Mouse (Mus musculus) liver, embryonic 12.5 days (tissue): ENCODE data around the gene Cog6. TPM values are rescaled to one million over a fixed set of nuclear protein-coding genes. Genes with fewer than 3 reads are reported as not detected.

ENCODE experiments used
- ATAC-seq: fragments of 200-750 bp; cut with Nextera tagmentation; 2 replicates; pipeline ENCODE4 v1.8.0; 2017; ENCODE audit warnings: moderate number of reproducible peaks, mild to moderate bottlenecking, moderate library complexity
- H3K27ac ChIP-seq: fragments of 300-500 bp; sonication (generic); 2 replicates; pipeline ENCODE4 v1.5.1; 2016; ENCODE audit warnings: mild to moderate bottlenecking
- H3K27me3 ChIP-seq: fragments of 300-500 bp; sonication (generic); replicated peaks from 2 replicates; pipeline ENCODE4 v1.6.1; 2016; ENCODE audit warnings: mild to moderate bottlenecking, moderate library complexity
- H3K36me3 ChIP-seq: fragments of 300-500 bp; sonication (generic); 2 replicates; pipeline ENCODE4 v1.6.1; 2016; ENCODE audit warnings: mild to moderate bottlenecking, moderate library complexity
- H3K4me1 ChIP-seq: fragments of 300-500 bp; sonication (generic); 2 replicates; pipeline ENCODE4 v1.6.1; 2016
- H3K4me2 ChIP-seq: fragments of 300-500 bp; sonication (generic); 2 replicates; pipeline ENCODE4 v1.6.1; 2016; ENCODE audit warnings: mild to moderate bottlenecking, moderate library complexity
- H3K4me3 ChIP-seq: fragments of 300-500 bp; sonication (generic); 2 replicates; pipeline ENCODE4 v1.5.1; 2016; ENCODE audit warnings: mild to moderate bottlenecking, moderate library complexity
- H3K9ac ChIP-seq: fragments of 300-500 bp; sonication (generic); 2 replicates; pipeline ENCODE4 v1.6.1; 2016; ENCODE audit warnings: mild to moderate bottlenecking, moderate library complexity
- H3K9me3 ChIP-seq: fragments of 300-500 bp; sonication (generic); replicated peaks from 2 replicates; pipeline ENCODE4 v1.6.1; 2016; ENCODE audit warnings: mild to moderate bottlenecking, moderate library complexity
- WGBS: fragments of 180-500 bp; shearing (Covaris S2); methylation state at CpG from one replicate; pipeline ENCODE4 v1.1.7; 2016; ENCODE audit not compliant: insufficient replicate concordance; 5-methylcytosine and 5-hydroxymethylcytosine counted together
- polyA plus RNA-seq: library from polyadenylated mRNA; unstranded; fragments of >200 nt; fragmentation: Nextera tagmentation; extraction: Ambion mirVana; gene quantifications from 2 replicates; pipeline ENCODE4 v1.2.1, GENCODE M21; 2016

The Cog6 gene
- polyA plus RNA-seq, 1 experiment from 2014 or later, result 19.2 TPM

- 51% methylated on average over 11 of the region's 11 CpGs for WGBS
- H3K27ac ChIP-seq, result no peak overlapping the region
- no peak for ATAC-seq
These were observed 60.8 kb downstream of the Cog6 start for GRCm38 (mm10) chr3:52956236-52956635.

DNA sequence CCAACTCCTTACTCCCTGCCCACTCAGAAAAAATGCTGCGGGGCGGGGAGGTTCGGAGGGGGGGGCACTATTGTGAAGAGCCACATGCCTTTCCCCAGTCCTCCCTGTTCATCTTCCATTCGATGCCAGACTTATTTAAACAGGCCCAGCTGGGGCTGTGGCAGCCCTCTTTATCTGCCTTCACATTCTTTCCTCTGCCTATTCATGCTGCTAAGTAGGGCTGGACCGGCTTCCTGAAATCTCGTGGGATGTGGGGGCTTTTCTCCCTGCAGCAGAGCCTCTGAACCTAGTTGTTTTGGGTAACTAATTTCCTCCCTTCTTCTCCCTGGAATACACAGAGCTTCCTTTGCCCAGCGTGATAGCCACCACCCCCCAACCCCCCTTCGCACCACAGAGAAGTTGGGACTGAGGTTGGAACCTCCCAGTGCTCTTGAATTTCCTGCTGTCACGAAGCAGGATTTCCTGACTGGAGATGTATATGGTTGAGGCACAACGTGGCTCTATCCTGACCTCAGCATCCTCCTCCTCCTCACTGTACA, 61.5 kb downstream of the Cog6 start:
- peak; percentile 64 for ATAC-seq
- H3K4me3 ChIP-seq, result no peak overlapping the region
- no peaks in the 10 kb centered on the region for H3K36me3 ChIP-seq
- H3K4me2 ChIP-seq, result no peak overlapping the region
- 4% methylated on average over 10 of the region's 10 CpGs for WGBS
- no peaks in the 10 kb centered on the region for H3K27me3 ChIP-seq
- peak overlapping the region; percentile 60; the same call in 1 of the 2 replicates for H3K27ac ChIP-seq
- H3K9ac ChIP-seq, result no peak overlapping the region
- no peaks in the 10 kb centered on the region for H3K9me3 ChIP-seq
- peaks cover 17% of the 10 kb centered on the region; the same call in 1 of the 2 replicates for H3K4me1 ChIP-seq

More at GRCm38 (mm10) chr3:52956236-52956635, 60.8 kb downstream of the Cog6 start:
- no peak overlapping the region for H3K9ac ChIP-seq
- no peaks in the 10 kb centered on the region for H3K36me3 ChIP-seq
- no peaks in the 10 kb centered on the region for H3K27me3 ChIP-seq
- H3K9me3 ChIP-seq, result no peaks in the 10 kb centered on the region
- H3K4me1 ChIP-seq, result peaks cover 17% of the 10 kb centered on the region; the same call in 1 of the 2 replicates
- no peak overlapping the region for H3K4me2 ChIP-seq
- H3K4me3 ChIP-seq, result no peak overlapping the region

GRCm38 (mm10) chr3:52954656-52955055, 62.4 kb downstream of the Cog6 start:
- no peaks in the 10 kb centered on the region for H3K36me3 ChIP-seq
- H3K4me1 ChIP-seq, result peaks cover 17% of the 10 kb centered on the region; the same call in 1 of the 2 replicates
- ATAC-seq, result no peak
- H3K9me3 ChIP-seq, result no peaks in the 10 kb centered on the region
- 0 out of 2 replicates have a peak overlapping the region, but pooled peaks have one; percentile 10 for H3K27ac ChIP-seq
- H3K4me3 ChIP-seq, result no peak overlapping the region
- no peak overlapping the region for H3K9ac ChIP-seq
- no peaks in the 10 kb centered on the region for H3K27me3 ChIP-seq
- no peak overlapping the region for H3K4me2 ChIP-seq
- 41% methylated on average over 9 of the region's 9 CpGs for WGBS

DNA sequence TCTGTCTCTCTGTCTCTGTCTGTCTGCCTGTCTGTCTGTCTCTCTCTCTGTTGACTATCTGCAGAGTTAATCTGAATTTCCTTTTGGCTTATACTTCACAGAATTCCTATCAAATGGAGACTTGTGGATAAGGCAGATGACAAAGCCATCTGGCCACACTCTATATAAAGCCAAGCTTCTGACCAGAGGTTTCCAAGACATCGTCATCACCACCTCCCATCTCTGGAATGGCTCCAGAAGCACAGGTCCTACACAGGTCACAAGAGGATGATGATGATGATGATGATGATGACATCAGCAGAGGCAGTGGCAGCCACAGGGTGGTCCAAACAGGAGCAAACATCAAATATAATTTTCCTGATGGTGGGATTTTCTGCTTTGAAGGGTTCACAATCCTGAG, 63.2 kb downstream of the Cog6 start:
- Histone ChIP-seq H3K36me3 (no peaks in the 10 kb centered on the region), H3K9ac (no peak overlapping the region), H3K4me1 (peaks cover 17% of the 10 kb centered on the region; the same call in 1 of the 2 replicates), H3K4me3 (no peak overlapping the region), H3K27me3 (no peaks in the 10 kb centered on the region), H3K27ac (no peak overlapping the region), H3K4me2 (no peak overlapping the region), H3K9me3 (no peaks in the 10 kb centered on the region)
- 60% methylated on average over 1 of the region's 1 CpGs for WGBS
- ATAC-seq, result no peak

GRCm38 (mm10) chr3:52948824-52949223, 68.2 kb downstream of the Cog6 start:
- Histone ChIP-seq H3K4me2 (no peak overlapping the region), H3K36me3 (no peaks in the 10 kb centered on the region), H3K27me3 (no peaks in the 10 kb centered on the region), H3K4me3 (no peak overlapping the region), H3K9me3 (no peaks in the 10 kb centered on the region), H3K9ac (no peak overlapping the region), H3K4me1 (no peaks in the 10 kb centered on the region), H3K27ac (no peak overlapping the region)
- WGBS, result 72% methylated on average over 5 of the region's 5 CpGs
- ATAC-seq, result no peak

DNA sequence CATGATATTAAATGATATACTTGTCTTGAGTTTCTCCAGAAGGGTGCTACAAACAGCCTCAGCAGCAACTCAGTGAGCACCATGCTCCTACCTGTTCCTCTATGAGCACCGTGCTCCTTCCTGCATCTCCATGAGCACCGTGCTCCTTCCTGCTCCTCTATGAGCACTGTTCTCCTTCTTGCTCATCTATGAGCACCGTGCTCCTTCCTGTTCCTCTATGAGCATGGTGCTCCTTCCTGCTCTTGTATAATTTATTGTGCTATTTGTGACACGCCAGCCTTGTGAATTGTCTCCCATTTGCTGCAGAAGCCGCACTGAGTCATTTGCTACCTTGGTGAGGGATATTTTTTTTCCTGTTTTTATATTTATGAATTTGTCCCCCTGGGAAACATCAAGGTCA, 69.6 kb downstream of the Cog6 start:
- Histone ChIP-seq H3K27me3 (no peaks in the 10 kb centered on the region), H3K4me1 (no peaks in the 10 kb centered on the region), H3K4me2 (no peak overlapping the region), H3K9ac (no peak overlapping the region), H3K27ac (no peak overlapping the region), H3K36me3 (no peaks in the 10 kb centered on the region), H3K9me3 (no peaks in the 10 kb centered on the region), H3K4me3 (no peak overlapping the region)
- 79% methylated on average over 5 of the region's 5 CpGs for WGBS
- ATAC-seq, result no peak

DNA sequence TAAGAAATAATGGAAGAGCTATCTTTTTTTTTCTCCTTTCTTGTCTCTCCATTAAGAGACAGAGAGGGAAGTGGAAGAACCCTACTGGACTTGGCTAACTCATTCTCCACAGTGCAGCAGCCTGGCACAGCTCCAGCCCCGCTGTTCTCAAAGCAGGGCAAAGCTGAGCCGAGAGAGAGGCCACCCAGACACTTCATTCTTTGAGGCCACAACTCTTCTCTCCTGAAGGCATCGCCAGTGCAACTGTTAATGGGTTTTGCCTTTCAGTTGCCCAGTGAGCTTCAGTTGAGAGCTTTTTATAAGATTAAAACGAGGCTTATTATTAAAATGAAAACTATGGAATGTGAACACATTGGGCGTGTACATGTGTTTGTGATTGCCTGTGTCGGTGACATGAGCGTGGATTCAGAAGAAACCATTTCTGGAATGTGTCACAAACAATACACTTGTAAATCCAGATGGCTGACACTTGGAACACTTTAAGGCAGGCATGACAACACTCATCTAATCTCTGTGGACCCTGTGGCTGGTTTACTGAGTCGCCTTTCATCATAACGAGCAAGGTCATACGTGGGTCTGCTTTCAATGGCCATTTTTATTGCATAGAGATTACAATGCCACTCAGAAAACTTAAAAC, 76.1 kb downstream of the Cog6 start:
- ATAC-seq, result no peak

GRCm38 (mm10) chr3:52938398-52938797, 78.6 kb downstream of the Cog6 start:
- Histone ChIP-seq H3K4me3 (no peak overlapping the region), H3K27ac (no peak overlapping the region), H3K36me3 (no peaks in the 10 kb centered on the region), H3K9ac (no peak overlapping the region), H3K4me1 (no peaks in the 10 kb centered on the region), H3K9me3 (no peaks in the 10 kb centered on the region), H3K27me3 (no peaks in the 10 kb centered on the region), H3K4me2 (no peak overlapping the region)
- no peak for ATAC-seq
- whole genome bisulfite sequencing, result 54% methylated on average over 5 of the region's 5 CpGs

More for the DNA sequence above, 76.1 kb downstream of the Cog6 start:
- WGBS, result 67% methylated on average over 10 of the region's 10 CpGs
- Histone ChIP-seq H3K4me1 (no peaks in the 10 kb centered on the region), H3K4me3 (no peak overlapping the region), H3K9ac (no peak overlapping the region), H3K27ac (no peak overlapping the region), H3K27me3 (no peaks in the 10 kb centered on the region), H3K36me3 (no peaks in the 10 kb centered on the region), H3K4me2 (no peak overlapping the region), H3K9me3 (no peaks in the 10 kb centered on the region)

GRCm38 (mm10) chr3:52937739-52938306, 79.2 kb downstream of the Cog6 start:
- Histone ChIP-seq H3K9ac (no peak overlapping the region), H3K4me1 (no peaks in the 10 kb centered on the region), H3K27ac (no peak overlapping the region), H3K9me3 (no peaks in the 10 kb centered on the region), H3K27me3 (no peaks in the 10 kb centered on the region), H3K4me3 (no peak overlapping the region), H3K36me3 (no peaks in the 10 kb centered on the region), H3K4me2 (no peak overlapping the region)
- 55% methylated on average over 6 of the region's 6 CpGs for WGBS
- no peak for ATAC-seq

DNA sequence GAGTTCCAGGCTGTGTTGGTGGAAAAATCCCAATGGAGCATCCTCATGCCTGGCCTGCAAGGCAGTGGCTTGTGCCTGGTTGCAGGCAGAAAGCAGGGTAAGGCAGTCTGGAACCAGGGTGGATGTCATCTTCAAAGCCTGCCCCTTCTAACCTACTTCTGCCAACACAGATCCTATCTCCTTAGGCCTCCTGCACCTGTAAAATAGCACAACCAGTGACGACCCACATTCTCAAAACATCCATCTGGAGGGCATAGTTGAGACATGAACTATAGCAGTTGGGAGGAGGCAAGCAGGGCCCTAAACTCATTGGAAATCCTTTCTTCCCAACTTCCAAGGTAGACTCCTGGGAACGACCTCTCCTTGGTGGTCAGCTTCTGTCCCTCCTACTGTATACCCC, 85.1 kb downstream of the Cog6 start:
- WGBS, result 57% methylated on average over 2 of the region's 2 CpGs
- no peak for ATAC-seq
- H3K9ac ChIP-seq, result no peak overlapping the region

More for the DNA sequence above, 85.1 kb downstream of the Cog6 start:
- Histone ChIP-seq H3K27me3 (no peaks in the 10 kb centered on the region), H3K4me2 (no peak overlapping the region), H3K36me3 (no peaks in the 10 kb centered on the region), H3K4me1 (no peaks in the 10 kb centered on the region), H3K9me3 (no peaks in the 10 kb centered on the region), H3K4me3 (no peak overlapping the region), H3K27ac (no peak overlapping the region)
